21 mouse cellular contexts compared by ENCODE assay signal in genomic region chr12:112991444-112991843, GRCm38 (mm10). TPM values are rescaled to one million over a fixed set of nuclear protein-coding genes. Genes with fewer than 3 reads are reported as not detected.
DNase-seq lines count a peak whose midpoint lies in the region; ATAC-seq and TF ChIP-seq lines count a peak whose summit lies in the region.
"Had no signal": no experiment of that assay in that cellular context is flagged by ENCODE, and none has a peak within 500 bp of the region (broad histone marks: within the 10 kb centered on the region; RNA-seq: fewer than 3 reads in every experiment).

No protein-coding gene starts in this region.

- no peak for DNase-seq in embryonic facial prominence, embryonic 10.5 days (ENCODE audit: low spot score)
- DNase-seq in hindbrain, embryonic 14.5 days (ENCODE audit: low spot score) = no peak
- DNase-seq in stomach, postnatal 0 days (ENCODE audit: low spot score) = no peak
- no peak for DNase-seq in spleen, postnatal 36 days (ENCODE audit: low spot score in 2 of 2)
- DNase-seq: adrenal gland, adult 8-10 months; adrenal gland, postnatal 36 days; B cell, adult 2 months; cerebellum, adult 11 months; cerebellum, adult 8-10 months; cerebellum, postnatal 25 days; gastrocnemius, postnatal 10 days had no signal

- no peak overlapping the region for H3K4me2 ChIP-seq in embryonic facial prominence, embryonic 13.5 days
- H3K4me2 ChIP-seq in liver, embryonic 12.5 days = no peak overlapping the region
- H3K4me2 ChIP-seq in hindbrain, embryonic 14.5 days (replicated peaks) = no peak overlapping the region
- no peak overlapping the region for H3K4me2 ChIP-seq in stomach, postnatal 0 days (replicated peaks; ENCODE audit: low read depth)
- H3K4me2 ChIP-seq: forebrain, embryonic 12.5 days; heart, embryonic 12.5 days; hindbrain, embryonic 15.5 days had no signal

- WGBS in embryonic facial prominence, embryonic 13.5 days = 91% methylated on average over 2 of the region's 2 CpGs
- WGBS in embryonic facial prominence, embryonic 10.5 days = 92% methylated on average over 2 of the region's 2 CpGs
- 17% methylated on average over 2 of the region's 2 CpGs for WGBS in liver, embryonic 12.5 days (ENCODE audit: insufficient replicate concordance)
- WGBS in hindbrain, embryonic 14.5 days = 81% methylated on average over 2 of the region's 2 CpGs
- 82% methylated on average over 2 of the region's 2 CpGs for WGBS in stomach, postnatal 0 days

- H3K36me3 ChIP-seq in embryonic facial prominence, embryonic 13.5 days = peaks cover 61% of the 10 kb centered on the region
- peaks cover 89% of the 10 kb centered on the region for H3K36me3 ChIP-seq in embryonic facial prominence, embryonic 10.5 days (replicated peaks)
- peaks cover 68% of the 10 kb centered on the region for H3K36me3 ChIP-seq in liver, embryonic 12.5 days
- peaks cover 40% of the 10 kb centered on the region for H3K36me3 ChIP-seq in hindbrain, embryonic 14.5 days (replicated peaks; ENCODE audit: control insufficient read depth, insufficient read depth)
- H3K36me3 ChIP-seq in stomach, postnatal 0 days (ENCODE audit: control insufficient read depth, insufficient read depth, low read length) = peaks cover 3% of the 10 kb centered on the region; the same call in 1 of the 2 replicates

- no peak for TF ChIP-seq EP300 in stomach, postnatal 0 days (optimal IDR thresholded peaks at IDR 0.05)

- peaks cover 4% of the 10 kb centered on the region; the same call in 1 of the 2 replicates for H3K4me1 ChIP-seq in embryonic facial prominence, embryonic 13.5 days
- H3K4me1 ChIP-seq in embryonic facial prominence, embryonic 10.5 days = no peaks in the 10 kb centered on the region
- H3K4me1 ChIP-seq in liver, embryonic 12.5 days = peaks cover 38% of the 10 kb centered on the region
- H3K4me1 ChIP-seq in hindbrain, embryonic 14.5 days (replicated peaks; ENCODE audit: control insufficient read depth, insufficient read depth, low read length) = no peaks in the 10 kb centered on the region
- no peaks in the 10 kb centered on the region for H3K4me1 ChIP-seq in stomach, postnatal 0 days (replicated peaks; ENCODE audit: control insufficient read depth, insufficient read depth)
- H3K4me1 ChIP-seq: forebrain, embryonic 12.5 days; hindbrain, embryonic 15.5 days had no signal

- no peaks in the 10 kb centered on the region for H3K27me3 ChIP-seq in embryonic facial prominence, embryonic 13.5 days
- H3K27me3 ChIP-seq in embryonic facial prominence, embryonic 10.5 days (replicated peaks; ENCODE audit: low read depth, poor library complexity, severe bottlenecking) = no peaks in the 10 kb centered on the region
- no peaks in the 10 kb centered on the region for H3K27me3 ChIP-seq in liver, embryonic 12.5 days (replicated peaks)
- no peaks in the 10 kb centered on the region for H3K27me3 ChIP-seq in hindbrain, embryonic 14.5 days (ENCODE audit: control insufficient read depth, insufficient read depth, low read length)
- H3K27me3 ChIP-seq in stomach, postnatal 0 days (ENCODE audit: control insufficient read depth, insufficient read depth, low read length) = no peaks in the 10 kb centered on the region
- H3K27me3 ChIP-seq: forebrain, embryonic 12.5 days; heart, embryonic 12.5 days; hindbrain, embryonic 15.5 days had no signal

- no peak overlapping the region for H3K9ac ChIP-seq in embryonic facial prominence, embryonic 13.5 days
- no peak overlapping the region for H3K9ac ChIP-seq in liver, embryonic 12.5 days
- H3K9ac ChIP-seq in hindbrain, embryonic 14.5 days = no peak overlapping the region
- no peak overlapping the region for H3K9ac ChIP-seq in stomach, postnatal 0 days (ENCODE audit: low read length)
- H3K9ac ChIP-seq: forebrain, embryonic 12.5 days; heart, embryonic 12.5 days; hindbrain, embryonic 15.5 days had no signal

- TF ChIP-seq CTCF in stomach, postnatal 0 days (IDR thresholded peaks at IDR 0.05; ENCODE audit: low read depth) = no peak

- no peak overlapping the region for H3K4me3 ChIP-seq in embryonic facial prominence, embryonic 13.5 days
- no peak overlapping the region for H3K4me3 ChIP-seq in embryonic facial prominence, embryonic 10.5 days
- no peak overlapping the region for H3K4me3 ChIP-seq in liver, embryonic 12.5 days
- H3K4me3 ChIP-seq in hindbrain, embryonic 14.5 days (replicated peaks; ENCODE audit: low read length) = no peak overlapping the region
- no peak overlapping the region for H3K4me3 ChIP-seq in stomach, postnatal 0 days (ENCODE audit: low read depth, low read length)
- H3K4me3 ChIP-seq: forebrain, embryonic 12.5 days; heart, embryonic 12.5 days; hindbrain, embryonic 10.5 days; hindbrain, embryonic 15.5 days had no signal

- peak overlapping the region; percentile 60; the same call in 1 of the 2 replicates for H3K27ac ChIP-seq in embryonic facial prominence, embryonic 13.5 days
- H3K27ac ChIP-seq in embryonic facial prominence, embryonic 10.5 days (replicated peaks) = no peak overlapping the region
- H3K27ac ChIP-seq in liver, embryonic 12.5 days = peak overlapping the region; percentile 52; the same call in 1 of the 2 replicates
- H3K27ac ChIP-seq in hindbrain, embryonic 14.5 days = no peak overlapping the region
- H3K27ac ChIP-seq in stomach, postnatal 0 days (replicated peaks) = no peak overlapping the region
- H3K27ac ChIP-seq: forebrain, embryonic 12.5 days; hindbrain, embryonic 10.5 days; hindbrain, embryonic 15.5 days had no signal

- ATAC-seq in embryonic facial prominence, embryonic 13.5 days (ENCODE audit: insufficient number of reproducible peaks, insufficient read depth, low FRiP score, low TSS enrichment, low read depth) = no peak
- ATAC-seq in common myeloid progenitor, adult 5-6 weeks (replicated peaks; ENCODE audit: low read depth, poor library complexity, severe bottlenecking) = peak; percentile 37
- peak; percentile 40; the same call in 1 of the 2 replicates for ATAC-seq in liver, embryonic 12.5 days
- ATAC-seq in megakaryocyte progenitor cell, adult 5-6 weeks (replicated peaks; ENCODE audit: poor library complexity) = peak; percentile 24; the same call in 1 of the 2 replicates
- no peak for ATAC-seq in hindbrain, embryonic 14.5 days (ENCODE audit: low FRiP score)
- ATAC-seq in stomach, postnatal 0 days (ENCODE audit: low FRiP score, low TSS enrichment) = no peak
- ATAC-seq: CD4-positive, CD25-positive, alpha-beta regulatory T cell, adult 4 months; forebrain, embryonic 16.5 days had no signal

- no peaks in the 10 kb centered on the region for H3K9me3 ChIP-seq in embryonic facial prominence, embryonic 13.5 days
- H3K9me3 ChIP-seq in embryonic facial prominence, embryonic 10.5 days = no peaks in the 10 kb centered on the region
- no peaks in the 10 kb centered on the region; the same call in 1 of the 2 replicates for H3K9me3 ChIP-seq in liver, embryonic 12.5 days (replicated peaks)
- H3K9me3 ChIP-seq in hindbrain, embryonic 14.5 days (ENCODE audit: control insufficient read depth, low read length) = no peaks in the 10 kb centered on the region
- no peaks in the 10 kb centered on the region for H3K9me3 ChIP-seq in stomach, postnatal 0 days (ENCODE audit: control insufficient read depth, low read length)
- H3K9me3 ChIP-seq: forebrain, embryonic 12.5 days; heart, embryonic 12.5 days; hindbrain, embryonic 10.5 days; hindbrain, embryonic 15.5 days had no signal

RNA-seq across cellular contexts. Expression of gene Brf1, which starts 9.1 kb away (rescaled TPM):
- 74.9 and 80.1 TPM in 2 replicates for polyA plus RNA-seq in embryonic facial prominence, embryonic 13.5 days (2015; fragmentation: Nextera tagmentation; extraction: Ambion mirVana)
- polyA plus RNA-seq in embryonic facial prominence, embryonic 10.5 days (2016; fragmentation: Nextera tagmentation; extraction: Ambion mirVana) = 59.8 and 60.9 TPM in 2 replicates
- 52.4 and 55.2 TPM in 2 replicates for total RNA-seq in common myeloid progenitor, adult 5-6 weeks (2017)
- polyA plus RNA-seq in liver, embryonic 12.5 days (2016; fragmentation: Nextera tagmentation; extraction: Ambion mirVana) = 46.2 and 47.1 TPM in 2 replicates
- total RNA-seq in megakaryocyte progenitor cell, adult 5-6 weeks (2015) = 24.0 and 29.3 TPM in 2 replicates
- 27.2 and 39.0 TPM in 2 replicates for total RNA-seq in megakaryocyte progenitor cell, adult 5-6 weeks (2017)
- polyA plus RNA-seq in hindbrain, embryonic 14.5 days (2014; fragmentation: Nextera tagmentation; extraction: Ambion mirVana) = 41.4 and 46.3 TPM in 2 replicates
- polyA plus RNA-seq in stomach, postnatal 0 days (2015; fragmentation: Nextera tagmentation; extraction: Ambion mirVana) = 22.3 and 27.6 TPM in 2 replicates

RNA-seq across cellular contexts. Expression of gene Btbd6, which starts 15.2 kb away (rescaled TPM):
- 29.3 and 29.5 TPM in 2 replicates for polyA plus RNA-seq in embryonic facial prominence, embryonic 13.5 days (2015; fragmentation: Nextera tagmentation; extraction: Ambion mirVana)
- 22.3 and 23.0 TPM in 2 replicates for polyA plus RNA-seq in embryonic facial prominence, embryonic 10.5 days (2016; fragmentation: Nextera tagmentation; extraction: Ambion mirVana)
- total RNA-seq in common myeloid progenitor, adult 5-6 weeks (2017) = 3.2 and 7.4 TPM in 2 replicates
- 9.2 and 10.1 TPM in 2 replicates for polyA plus RNA-seq in liver, embryonic 12.5 days (2016; fragmentation: Nextera tagmentation; extraction: Ambion mirVana)
- 7.7 and 9.5 TPM in 2 replicates for total RNA-seq in megakaryocyte progenitor cell, adult 5-6 weeks (2015)
- total RNA-seq in megakaryocyte progenitor cell, adult 5-6 weeks (2017) = 5.2 and 6.4 TPM in 2 replicates
- 52.2 and 52.8 TPM in 2 replicates for polyA plus RNA-seq in hindbrain, embryonic 14.5 days (2014; fragmentation: Nextera tagmentation; extraction: Ambion mirVana)
- 17.1 and 19.7 TPM in 2 replicates for polyA plus RNA-seq in stomach, postnatal 0 days (2015; fragmentation: Nextera tagmentation; extraction: Ambion mirVana)

RNA-seq across cellular contexts. Expression of gene Pacs2, which starts 22.9 kb away (rescaled TPM):
- polyA plus RNA-seq in embryonic facial prominence, embryonic 13.5 days (2015; fragmentation: Nextera tagmentation; extraction: Ambion mirVana) = 13.3 and 14.2 TPM in 2 replicates
- 13.7 and 14.3 TPM in 2 replicates for polyA plus RNA-seq in embryonic facial prominence, embryonic 10.5 days (2016; fragmentation: Nextera tagmentation; extraction: Ambion mirVana)
- 15.5 and 15.9 TPM in 2 replicates for total RNA-seq in common myeloid progenitor, adult 5-6 weeks (2017)
- polyA plus RNA-seq in liver, embryonic 12.5 days (2016; fragmentation: Nextera tagmentation; extraction: Ambion mirVana) = 8.3 and 9.6 TPM in 2 replicates
- 16.2 and 16.8 TPM in 2 replicates for total RNA-seq in megakaryocyte progenitor cell, adult 5-6 weeks (2015)
- total RNA-seq in megakaryocyte progenitor cell, adult 5-6 weeks (2017) = 9.2 and 10.0 TPM in 2 replicates
- polyA plus RNA-seq in hindbrain, embryonic 14.5 days (2014; fragmentation: Nextera tagmentation; extraction: Ambion mirVana) = 26.8 and 27.9 TPM in 2 replicates
- polyA plus RNA-seq in stomach, postnatal 0 days (2015; fragmentation: Nextera tagmentation; extraction: Ambion mirVana) = 4.1 and 5.1 TPM in 2 replicates

RNA-seq across cellular contexts. Expression of gene Nudt14, which starts 49.5 kb away (rescaled TPM):
- polyA plus RNA-seq in embryonic facial prominence, embryonic 13.5 days (2015; fragmentation: Nextera tagmentation; extraction: Ambion mirVana) = 83.4 and 103 TPM in 2 replicates
- 78.1 and 83.8 TPM in 2 replicates for polyA plus RNA-seq in embryonic facial prominence, embryonic 10.5 days (2016; fragmentation: Nextera tagmentation; extraction: Ambion mirVana)
- 17.4 and 27.8 TPM in 2 replicates for total RNA-seq in common myeloid progenitor, adult 5-6 weeks (2017)
- 21.4 and 21.7 TPM in 2 replicates for polyA plus RNA-seq in liver, embryonic 12.5 days (2016; fragmentation: Nextera tagmentation; extraction: Ambion mirVana)
- 12.6 and 13.4 TPM in 2 replicates for total RNA-seq in megakaryocyte progenitor cell, adult 5-6 weeks (2015)
- 14.8 TPM in 2 replicates for total RNA-seq in megakaryocyte progenitor cell, adult 5-6 weeks (2017)
- 60.9 and 70.1 TPM in 2 replicates for polyA plus RNA-seq in hindbrain, embryonic 14.5 days (2014; fragmentation: Nextera tagmentation; extraction: Ambion mirVana)
- 78.6 and 82.7 TPM in 2 replicates for polyA plus RNA-seq in stomach, postnatal 0 days (2015; fragmentation: Nextera tagmentation; extraction: Ambion mirVana)

Comparison
In these comparisons a context has a peak if more than half of its experiments do, and no peak if none do; other contexts are left out.
1. H3K27ac ChIP-seq: peak in embryonic facial prominence, embryonic 13.5 days (single experiment) and liver, embryonic 12.5 days (single experiment); none in embryonic facial prominence, embryonic 10.5 days (single experiment), hindbrain, embryonic 14.5 days (single experiment) and stomach, postnatal 0 days (single experiment).
2. ATAC-seq: peak in common myeloid progenitor, adult 5-6 weeks (single experiment), liver, embryonic 12.5 days (single experiment) and megakaryocyte progenitor cell, adult 5-6 weeks (single experiment); none in embryonic facial prominence, embryonic 13.5 days (single experiment), hindbrain, embryonic 14.5 days (single experiment) and stomach, postnatal 0 days (single experiment).